Mouse (Mus musculus): ENCODE data around the gene Cnih1. TPM values are rescaled to one million over a fixed set of nuclear protein-coding genes. Genes with fewer than 3 reads are reported as not detected.
"Not testable (repeated sequence)": the region's sequence is repeated elsewhere in the genome, so short reads cannot be mapped to it uniquely, and the experiment has no call there.

Gene Cnih1
- polyA plus RNA-seq (2015; fragmentation: Nextera tagmentation; extraction: Ambion mirVana), result 101 and 112 TPM in 2 replicates

DNA sequence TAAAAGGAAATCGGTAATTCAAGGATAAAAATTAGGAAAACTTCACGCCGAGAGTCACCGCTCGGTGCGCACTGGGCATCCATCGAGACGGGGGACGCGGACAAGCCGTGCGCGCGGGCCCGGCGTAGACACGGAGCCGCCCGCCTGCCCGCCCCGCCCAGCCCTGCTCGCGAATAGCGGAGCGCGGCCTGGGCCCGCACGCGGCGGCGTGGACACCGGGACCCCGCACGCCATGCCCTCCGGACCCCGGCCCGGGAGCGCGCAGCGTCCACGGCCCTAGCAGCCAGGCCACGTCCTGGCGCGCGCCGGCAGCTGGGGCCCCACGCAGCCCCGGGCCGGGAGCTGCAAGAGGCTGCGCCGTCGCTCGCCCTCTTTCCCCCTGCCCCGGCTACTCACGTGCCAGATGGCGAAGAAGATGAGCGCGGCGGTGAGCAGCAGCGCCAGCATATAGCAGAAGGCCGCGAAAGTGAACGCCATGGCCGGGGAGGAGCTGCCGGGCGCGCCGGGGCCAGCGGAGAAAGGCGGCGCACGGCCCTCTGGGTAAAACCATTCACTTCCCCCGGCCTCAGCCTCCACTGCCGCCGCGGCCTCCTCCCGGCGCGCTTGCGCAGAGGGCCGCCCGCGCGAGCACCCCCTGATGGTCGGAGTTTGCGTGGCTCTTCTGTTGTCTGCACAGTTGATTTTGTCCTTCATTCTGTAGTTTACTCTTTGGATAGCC is at the start of gene Cnih1:
Gene Cnih1 (minus strand): TSS at position 625 of the 718 bp plus-strand sequence.
- Histone ChIP-seq H3K4me2 (peak within 1 kb of the TSS; percentile 79), H3K4me3 (replicated peaks) (peak within 1 kb of the TSS; percentile 86), H3K36me3 (peaks cover 16% of the 10 kb centered on the region), H3K9me3 (replicated peaks) (no peaks in the 10 kb centered on the region), H3K4me1 (replicated peaks) (peaks cover 52% of the 10 kb centered on the region), H3K27ac (peak within 1 kb of the TSS; percentile 95), H3K27me3 (no peaks in the 10 kb centered on the region), H3K9ac (peak within 1 kb of the TSS; percentile 93)
- DNase-seq (peak; percentile 83), ATAC-seq (ENCODE audit: low read depth) (peak; percentile 97)
- under 1% methylated on average over 86 of the region's 86 CpGs for WGBS (ENCODE audit: insufficient replicate concordance)

DNA sequence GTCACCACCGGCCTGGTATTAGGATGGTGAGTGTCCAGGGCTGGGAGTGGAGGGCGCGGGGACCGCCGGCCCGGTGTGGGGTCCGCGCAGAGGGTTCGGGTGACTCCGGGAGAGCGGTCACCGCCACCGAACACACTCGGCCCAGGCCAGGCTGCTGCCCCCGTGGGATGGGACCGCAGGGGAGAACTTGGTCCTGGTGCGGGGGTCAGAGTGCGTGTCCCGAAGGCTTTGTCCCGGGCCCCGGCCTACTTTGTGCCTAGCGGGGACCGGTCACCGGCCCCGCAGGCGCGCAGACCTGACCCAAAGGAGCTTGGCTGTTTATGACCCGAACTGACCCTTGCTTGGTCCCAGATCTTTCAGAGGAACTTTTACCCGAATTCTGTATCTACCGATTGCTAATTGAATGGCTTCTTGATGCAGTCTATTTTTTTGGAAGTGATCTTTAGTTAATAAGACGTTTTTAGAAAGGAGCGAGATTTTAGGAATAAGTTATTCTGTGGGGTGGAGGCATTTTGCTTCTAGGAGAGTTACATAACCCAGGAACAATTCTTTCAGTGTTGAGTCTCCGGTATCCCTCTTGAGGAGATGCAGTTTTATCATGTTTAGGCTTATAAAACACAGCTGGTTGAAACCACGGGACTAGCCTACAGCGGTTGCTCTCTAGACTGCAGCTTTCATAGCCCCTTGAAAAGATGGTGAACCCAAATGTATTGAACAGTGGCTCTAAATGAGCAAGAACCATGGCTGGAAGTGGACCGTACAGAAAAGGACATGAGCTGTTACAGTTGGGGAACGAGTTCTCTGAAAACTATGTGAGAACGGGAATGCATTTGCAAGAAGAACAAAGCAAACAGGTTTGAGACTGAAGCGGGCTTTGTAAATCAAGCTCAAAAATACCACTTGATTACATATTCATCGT is 44.4 kb upstream of the Cnih1 start:
- no peaks in the 10 kb centered on the region for H3K27me3 ChIP-seq
- H3K9me3 ChIP-seq (replicated peaks), result no peaks in the 10 kb centered on the region
- H3K4me1 ChIP-seq (replicated peaks), result peaks cover 48% of the 10 kb centered on the region
- WGBS (ENCODE audit: insufficient replicate concordance), result 7% methylated on average over 40 of the region's 40 CpGs
- peak overlapping the region; percentile 62 for H3K27ac ChIP-seq
- ATAC-seq (ENCODE audit: low read depth) (peak; percentile 42), DNase-seq (no peak)
- H3K4me3 ChIP-seq (replicated peaks), result peak overlapping the region; percentile 90
- H3K9ac ChIP-seq, result peak overlapping the region; percentile 90
- no peaks in the 10 kb centered on the region for H3K36me3 ChIP-seq
- peak overlapping the region; percentile 81 for H3K4me2 ChIP-seq

DNA sequence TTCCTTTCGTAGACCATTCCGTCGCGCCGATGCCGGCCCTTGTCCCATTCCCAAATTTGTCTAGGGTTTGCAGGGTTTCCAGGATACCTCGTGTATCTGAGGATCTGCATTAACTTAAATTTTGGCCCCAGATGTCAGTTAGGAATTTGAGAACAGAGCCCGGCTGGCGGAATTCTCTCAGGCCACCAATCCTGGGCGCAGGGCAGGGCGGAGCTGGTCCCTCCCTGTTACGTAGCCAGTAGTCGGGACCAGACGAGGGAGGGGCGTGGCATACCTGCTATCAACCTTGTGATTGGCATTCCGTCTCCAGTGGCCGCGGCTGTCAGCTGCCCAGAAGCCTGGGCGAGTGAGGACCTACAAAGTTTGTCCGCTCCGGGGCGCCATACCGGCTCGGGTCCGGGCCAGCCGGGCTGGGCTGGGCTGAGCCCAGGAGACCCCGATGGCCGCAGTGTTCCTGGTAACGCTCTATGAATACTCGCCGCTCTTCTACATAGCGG is 43.7 kb upstream of the Cnih1 start, which contains the start of gene Cgrrf1:
Gene Cgrrf1 (plus strand): TSS at position 289 of the 497 bp plus-strand sequence.
- Histone ChIP-seq H3K4me3 (replicated peaks) (peak within 1 kb of the TSS; percentile 90), H3K4me2 (peak within 1 kb of the TSS; percentile 81), H3K27me3 (no peaks in the 10 kb centered on the region), H3K36me3 (no peaks in the 10 kb centered on the region), H3K4me1 (replicated peaks) (peaks cover 56% of the 10 kb centered on the region), H3K9me3 (replicated peaks) (no peaks in the 10 kb centered on the region), H3K27ac (peak within 1 kb of the TSS; percentile 85), H3K9ac (peak within 1 kb of the TSS; percentile 90)
- 0% methylated on average over 32 of the region's 32 CpGs for WGBS (ENCODE audit: insufficient replicate concordance)
- ATAC-seq (ENCODE audit: low read depth) (peak; percentile 98), DNase-seq (peak; percentile 98)

DNA sequence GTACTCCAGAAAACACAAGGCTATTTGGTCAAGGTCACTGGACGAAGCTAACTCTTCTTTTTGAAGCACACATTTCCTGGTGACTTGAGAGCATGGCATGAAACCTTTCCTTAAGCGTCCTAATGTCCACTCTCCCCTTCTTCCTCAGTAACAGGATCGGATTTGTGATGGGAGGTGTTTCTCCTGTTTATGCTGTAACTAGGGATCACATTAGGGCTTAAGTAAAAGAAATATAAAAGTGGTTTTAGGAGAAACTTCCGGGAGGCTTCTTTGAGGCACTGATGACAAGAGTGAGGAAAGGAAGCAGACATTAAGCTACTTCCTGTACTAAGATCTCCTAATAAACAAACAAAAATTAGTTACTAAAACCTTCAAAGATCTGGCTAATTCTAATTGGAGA is 43.1 kb upstream of the Cnih1 start:
- Histone ChIP-seq H3K4me3 (replicated peaks) (peak overlapping the region; percentile 90), H3K27ac (peak overlapping the region; percentile 85), H3K9ac (peak overlapping the region; percentile 82), H3K9me3 (replicated peaks) (no peaks in the 10 kb centered on the region), H3K36me3 (no peaks in the 10 kb centered on the region), H3K4me2 (peak overlapping the region; percentile 81), H3K4me1 (replicated peaks) (peaks cover 57% of the 10 kb centered on the region), H3K27me3 (no peaks in the 10 kb centered on the region)
- ATAC-seq (ENCODE audit: low read depth) (no peak), DNase-seq (no peak)
- WGBS (ENCODE audit: insufficient replicate concordance), result 1% methylated on average over 4 of the region's 4 CpGs

DNA sequence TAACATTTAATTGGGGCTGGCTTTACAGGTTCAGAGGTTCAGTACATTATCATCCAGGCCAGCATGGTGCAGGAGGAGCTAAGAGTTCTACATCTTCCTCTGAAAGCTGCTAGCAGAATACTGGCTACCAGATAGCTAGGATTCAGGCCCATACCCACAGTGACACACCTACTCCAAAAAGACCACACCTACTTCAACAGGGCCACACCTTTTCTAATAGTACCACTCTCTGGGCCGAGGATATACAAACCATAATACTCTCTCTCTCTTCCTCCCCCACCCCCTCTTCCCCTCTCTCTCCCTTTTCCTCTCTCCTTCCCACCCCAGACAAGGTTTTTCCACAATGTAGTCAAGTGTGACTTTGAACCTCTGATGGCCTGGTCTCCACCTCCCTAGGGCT is 39.2 kb upstream of the Cnih1 start:
- WGBS (ENCODE audit: insufficient replicate concordance), result 13% methylated on average over 1 of the region's 1 CpGs
- DNase-seq, result no peak
- H3K27me3 ChIP-seq, result no peaks in the 10 kb centered on the region
- H3K4me3 ChIP-seq (replicated peaks), result no peak overlapping the region
- H3K36me3 ChIP-seq, result no peaks in the 10 kb centered on the region
- H3K4me2 ChIP-seq, result peak overlapping the region; percentile 7; the same call in 1 of the 2 replicates
- peak overlapping the region; percentile 62 for H3K27ac ChIP-seq
- H3K9ac ChIP-seq, result 0 out of 2 replicates have a peak overlapping the region, but pooled peaks have one; percentile 8
- peaks cover 51% of the 10 kb centered on the region for H3K4me1 ChIP-seq (replicated peaks)
- peak; percentile 29 for ATAC-seq (ENCODE audit: low read depth)
- no peaks in the 10 kb centered on the region for H3K9me3 ChIP-seq (replicated peaks)

DNA sequence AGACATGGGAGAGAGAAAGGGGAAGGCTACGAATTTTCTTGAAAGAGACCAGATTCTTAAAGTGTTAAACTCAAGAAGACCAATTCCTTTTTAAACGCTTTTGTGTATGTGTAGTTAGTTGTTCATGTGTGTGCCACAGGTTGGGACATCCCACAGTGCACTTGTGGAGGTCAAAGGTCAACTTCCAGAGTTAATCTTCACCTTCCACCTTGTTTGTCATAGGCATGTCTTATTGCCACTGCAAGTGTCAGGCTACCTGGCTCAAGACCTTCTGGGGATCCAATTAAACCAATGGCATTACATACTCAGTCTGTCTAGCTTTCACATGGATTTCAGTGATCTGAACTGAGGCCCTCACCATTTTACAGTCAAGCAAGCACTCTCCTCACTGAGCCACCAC is 35.8 kb upstream of the Cnih1 start:
- Histone ChIP-seq H3K4me3 (replicated peaks) (no peak overlapping the region), H3K4me2 (no peak overlapping the region), H3K9me3 (replicated peaks) (no peaks in the 10 kb centered on the region), H3K9ac (no peak overlapping the region), H3K36me3 (no peaks in the 10 kb centered on the region), H3K4me1 (replicated peaks) (peaks cover 51% of the 10 kb centered on the region), H3K27me3 (no peaks in the 10 kb centered on the region), H3K27ac (no peak overlapping the region)
- WGBS (ENCODE audit: insufficient replicate concordance), result 57% methylated on average over 2 of the region's 2 CpGs
- ATAC-seq (ENCODE audit: low read depth) (no peak), DNase-seq (no peak)

DNA sequence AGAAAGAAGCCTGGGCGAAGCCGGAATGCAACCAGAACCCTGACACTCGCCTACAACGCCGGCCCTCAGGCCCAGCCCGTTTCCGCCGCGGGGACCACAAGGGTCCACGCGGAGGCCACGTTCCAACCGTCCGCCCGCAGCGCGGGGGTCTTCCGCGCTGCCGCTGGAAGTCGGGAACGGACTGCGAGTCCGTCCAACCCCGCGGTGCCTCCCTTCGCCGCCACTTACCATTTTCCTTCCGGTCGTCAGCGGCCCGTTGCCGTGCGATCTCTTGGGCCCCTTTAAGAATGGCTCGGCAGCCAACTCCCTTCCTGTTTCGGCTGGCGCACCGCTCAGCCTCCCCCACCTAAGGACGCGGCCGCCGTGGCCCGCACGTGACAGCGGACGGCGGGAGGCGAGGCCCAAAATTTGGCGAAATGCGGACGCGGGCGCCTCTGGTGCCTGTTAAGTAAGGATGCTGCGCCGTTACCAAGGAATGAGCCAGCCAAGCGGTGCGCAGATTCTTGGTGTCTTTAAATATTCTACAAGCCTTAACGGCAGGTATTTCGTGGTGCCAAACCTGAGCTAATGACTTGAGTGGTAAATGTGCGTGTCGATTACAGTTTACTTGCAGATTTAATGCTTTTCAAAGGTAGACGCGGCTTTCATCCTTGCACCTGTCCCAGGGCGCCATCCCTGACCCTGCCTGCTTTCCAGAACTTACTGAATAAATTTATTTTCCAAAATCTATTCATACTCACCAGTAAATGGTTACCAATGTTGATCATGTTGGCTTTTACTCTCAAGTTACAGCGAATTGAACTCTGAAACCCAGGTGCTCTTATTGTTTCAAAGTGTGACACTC is 33.9 kb upstream of the Cnih1 start, which contains the start of gene Gmfb:
Gene Gmfb (minus strand): TSS at position 370 of the 844 bp plus-strand sequence.
- Histone ChIP-seq H3K27ac (peak within 1 kb of the TSS; percentile 84), H3K9ac (peak within 1 kb of the TSS; percentile 81), H3K9me3 (replicated peaks) (no peaks in the 10 kb centered on the region), H3K4me3 (replicated peaks) (peak within 1 kb of the TSS; percentile 84), H3K4me2 (peak within 1 kb of the TSS; percentile 82), H3K4me1 (replicated peaks) (peaks cover 49% of the 10 kb centered on the region), H3K27me3 (no peaks in the 10 kb centered on the region), H3K36me3 (peaks cover 7% of the 10 kb centered on the region; the same call in 1 of the 2 replicates)
- ATAC-seq (ENCODE audit: low read depth) (peak; percentile 96), DNase-seq (peak; percentile 85)
- WGBS (ENCODE audit: insufficient replicate concordance), result under 1% methylated on average over 65 of the region's 65 CpGs

DNA sequence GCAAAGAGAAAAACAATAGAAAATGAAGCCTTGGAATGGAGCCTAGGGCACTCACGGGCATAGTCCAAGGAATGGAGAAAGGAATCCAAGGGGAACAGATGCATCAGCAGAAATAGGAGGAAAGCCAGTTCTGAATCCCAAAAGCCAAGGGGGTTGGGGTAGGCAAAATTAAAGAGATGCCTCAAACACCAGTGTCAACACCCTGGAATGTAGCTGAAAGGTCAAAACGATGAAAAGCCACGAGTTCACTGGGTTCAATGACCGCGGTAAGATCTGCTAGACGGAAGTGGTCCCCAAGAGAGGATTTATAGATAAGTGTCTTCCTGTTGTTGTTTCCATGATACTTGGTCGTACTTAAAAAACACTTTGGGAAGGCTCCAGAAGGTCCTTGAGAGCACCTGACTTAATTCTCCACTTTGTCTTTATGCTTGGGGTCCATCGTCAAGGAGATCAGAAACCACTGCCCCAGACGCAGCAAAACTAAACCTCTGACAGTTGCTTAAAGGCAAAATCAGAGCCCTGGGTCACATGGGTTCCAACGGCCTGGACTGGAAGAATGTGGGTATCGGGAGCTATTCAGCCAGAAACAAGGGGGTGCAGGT is 33.2 kb upstream of the Cnih1 start:
- DNase-seq, result no peak
- Histone ChIP-seq H3K4me3 (replicated peaks) (peak overlapping the region; percentile 84), H3K4me2 (peak overlapping the region; percentile 82), H3K27ac (peak overlapping the region; percentile 84), H3K9ac (peak overlapping the region; percentile 81), H3K9me3 (replicated peaks) (no peaks in the 10 kb centered on the region), H3K27me3 (no peaks in the 10 kb centered on the region), H3K36me3 (peaks cover 14% of the 10 kb centered on the region), H3K4me1 (replicated peaks) (peaks cover 53% of the 10 kb centered on the region)
- WGBS (ENCODE audit: insufficient replicate concordance), result 2% methylated on average over 11 of the region's 11 CpGs
- ATAC-seq (ENCODE audit: low read depth), result no peak

DNA sequence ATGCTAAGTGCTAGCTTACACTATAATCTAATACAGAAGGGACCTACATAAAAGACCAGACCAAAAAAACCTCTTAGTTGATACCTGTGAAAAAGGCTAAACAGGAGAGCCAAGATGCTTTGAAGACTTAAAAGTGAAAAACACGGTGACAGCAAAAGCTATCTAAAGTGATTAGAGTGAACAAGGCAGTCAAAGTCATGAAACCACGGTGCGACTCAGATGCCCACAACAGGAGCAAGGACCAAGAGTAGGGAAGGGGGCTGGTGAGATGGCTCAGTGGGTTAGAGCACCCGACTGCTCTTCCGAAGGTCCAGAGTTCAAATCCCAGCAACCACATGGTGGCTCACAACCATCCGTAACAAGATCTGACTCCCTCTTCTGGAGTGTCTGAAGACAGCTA is 31.8 kb upstream of the Cnih1 start:
- DNase-seq; H3K27me3 ChIP-seq; H3K9me3 ChIP-seq (replicated peaks); H3K4me3 ChIP-seq (replicated peaks); H3K9ac ChIP-seq; ATAC-seq (ENCODE audit: low read depth); H3K27ac ChIP-seq: not testable (repeated sequence)
- Histone ChIP-seq H3K36me3 (peaks cover 23% of the 10 kb centered on the region), H3K4me2 (peak overlapping the region; percentile 82), H3K4me1 (replicated peaks) (peaks cover 65% of the 10 kb centered on the region)
- WGBS (ENCODE audit: insufficient replicate concordance), result 81% methylated on average over 5 of the region's 6 CpGs

DNA sequence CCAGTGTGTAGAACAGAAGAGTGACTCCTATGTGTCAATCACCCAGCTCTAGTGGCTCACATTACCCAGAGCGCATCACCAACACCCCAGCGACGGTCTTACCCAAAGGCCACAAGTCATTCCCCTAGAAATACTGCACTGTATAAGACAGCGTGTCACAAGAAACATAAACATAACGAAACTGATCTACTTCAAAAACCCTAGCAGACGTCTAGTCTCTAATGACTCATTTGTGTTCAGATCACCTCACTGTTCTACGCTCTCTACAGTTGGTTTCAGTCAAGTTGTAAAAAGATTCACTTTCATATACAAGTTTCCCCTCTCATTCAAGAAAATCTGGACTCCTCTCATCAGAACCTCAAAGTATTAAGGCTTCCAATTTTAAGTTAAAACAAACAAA is 30.5 kb upstream of the Cnih1 start:
- no peak overlapping the region for H3K27ac ChIP-seq
- DNase-seq (no peak), ATAC-seq (ENCODE audit: low read depth) (no peak)
- H3K4me2 ChIP-seq, result no peak overlapping the region
- peaks cover 27% of the 10 kb centered on the region for H3K36me3 ChIP-seq
- no peak overlapping the region for H3K4me3 ChIP-seq (replicated peaks)
- H3K27me3 ChIP-seq, result no peaks in the 10 kb centered on the region
- H3K9me3 ChIP-seq (replicated peaks), result no peaks in the 10 kb centered on the region
- 82% methylated on average over 7 of the region's 7 CpGs for WGBS (ENCODE audit: insufficient replicate concordance)
- no peak overlapping the region for H3K9ac ChIP-seq
- H3K4me1 ChIP-seq (replicated peaks), result peaks cover 65% of the 10 kb centered on the region
